Mouse (Mus musculus): ENCODE measurements at regions not wholly inside any gene's neighbourhood (a gene's known extent, or its start where the extent isn't known, plus 50 kb on each side); places are given as distances from the start of the nearest gene placed in this dataset.

- no peak for TF ChIP-seq CTCF (IDR thresholded peaks at IDR 0.05; ENCODE audit: insufficient read depth, low read depth, low read length)
- TF ChIP-seq POLR2A (IDR thresholded peaks at IDR 0.05; ENCODE audit: insufficient read depth, low read depth, low read length) = no peak
Measured at GRCm38 (mm10) chr1:92273760-92274159, 78.3 kb upstream of the Hdac4 start.

Data from olfactory bulb, adult 2 months (tissue).